Mouse (Mus musculus) testis, adult 2 months (tissue): ENCODE data around the gene Gm26661. TPM values are rescaled to one million over a fixed set of nuclear protein-coding genes. Genes with fewer than 3 reads are reported as not detected.

Experiments
- H3K27ac ChIP-seq: fragments of 200-500 bp; 2 replicates; pipeline ENCODE4 v1.5.1; 2012; ENCODE audit warnings: low read depth, low read length; ENCODE audit not compliant: control insufficient read depth, insufficient read depth
- H3K27me3 ChIP-seq: fragments of 200-500 bp; 2 replicates; pipeline ENCODE4 v1.6.1; 2012; ENCODE audit warnings: mild to moderate bottlenecking, low read length, moderate library complexity; ENCODE audit not compliant: control insufficient read depth, insufficient read depth
- H3K36me3 ChIP-seq: fragments of 200-500 bp; 2 replicates; pipeline ENCODE4 v1.6.1; 2012; ENCODE audit warnings: mild to moderate bottlenecking, low read length; ENCODE audit not compliant: control insufficient read depth, insufficient read depth
- H3K4me1 ChIP-seq: fragments of 200-500 bp; 2 replicates; pipeline ENCODE4 v1.6.1; 2012; ENCODE audit warnings: low read length; ENCODE audit not compliant: control insufficient read depth, insufficient read depth
- H3K4me3 ChIP-seq: fragments of 200-500 bp; 2 replicates; pipeline ENCODE4 v1.5.1; 2012; ENCODE audit warnings: low read depth, mild to moderate bottlenecking, low read length, moderate library complexity, mixed read lengths; ENCODE audit not compliant: control insufficient read depth
- CTCF ChIP-seq: fragments of 200-500 bp; IDR thresholded peaks from 2 replicates; pipeline ENCODE4 v1.5.1; 2012; ENCODE audit warnings: low read depth, mild to moderate bottlenecking, inconsistent platforms, low read length, moderate library complexity; ENCODE audit not compliant: control insufficient read depth, insufficient read depth, insufficient replicate concordance
- polyA plus RNA-seq: library from polyadenylated mRNA; depleted of rRNA; stranded (reverse); fragments of >200 nt; gene quantifications from 2 replicates; pipeline ENCODE4 v1.2.3, GENCODE M21; 2012; rRNA removed

The Gm26661 gene
- polyA plus RNA-seq, 1 experiment, result 126 TPM

- no peaks in the 10 kb centered on the region for H3K27me3 ChIP-seq
- TF ChIP-seq CTCF, result no peak
- H3K4me3 ChIP-seq, result no peak overlapping the region
- no peaks in the 10 kb centered on the region for H3K4me1 ChIP-seq
- H3K27ac ChIP-seq, result no peak overlapping the region
- no peaks in the 10 kb centered on the region for H3K36me3 ChIP-seq
Observed at GRCm38 (mm10) chr14:7839950-7840514, 48.6 kb downstream of the Gm26661 start.

Other genes starting within 250 kb of the Gm26661 start
- gene Gm3558, start 223.0 kb upstream of the Gm26661 start, polyA plus RNA-seq, result 1.0 and 1.8 TPM in 2 replicates
- 12.1 and 15.5 TPM in 2 replicates for gene Gm10338, start 196.0 kb upstream of the Gm26661 start, polyA plus RNA-seq
- gene Gm10128, start 147.6 kb upstream of the Gm26661 start, polyA plus RNA-seq, result not detected in 2 replicates
- gene Flnb, start 26.4 kb downstream of the Gm26661 start, polyA plus RNA-seq, result 9.8 and 11.3 TPM in 2 replicates
- 3.4 and 5.6 TPM in 2 replicates for gene Gm45521, start 165.7 kb downstream of the Gm26661 start, polyA plus RNA-seq
- 1.1 and 1.4 TPM in 2 replicates for gene Dnase1l3, start 203.0 kb downstream of the Gm26661 start, polyA plus RNA-seq
- gene Abhd6, start 211.3 kb downstream of the Gm26661 start, polyA plus RNA-seq, result 16.9 and 19.5 TPM in 2 replicates